ENCODE assay signal across 8 mouse cellular contexts in genomic region chr10:86730823-86731499, GRCm38 (mm10). TPM values are rescaled to one million over a fixed set of nuclear protein-coding genes. Genes with fewer than 3 reads are reported as not detected.
DNase-seq lines count a peak whose midpoint lies in the region; ATAC-seq and TF ChIP-seq lines count a peak whose summit lies in the region.

No protein-coding gene starts in this region.

- H3K9me3 ChIP-seq in forebrain, postnatal 0 days (ENCODE audit: low read length): no peaks in the 10 kb centered on the region
- H3K9me3 ChIP-seq in lung, embryonic 14.5 days (ENCODE audit: low read depth, low read length): no peaks in the 10 kb centered on the region

- H3K4me1 ChIP-seq in cerebellum, adult 2 months (ENCODE audit: control insufficient read depth, insufficient read depth, low read length): no peaks in the 10 kb centered on the region; the same call in 1 of the 2 replicates
- no peaks in the 10 kb centered on the region for H3K4me1 ChIP-seq in forebrain, postnatal 0 days (ENCODE audit: insufficient read depth)
- no peaks in the 10 kb centered on the region for H3K4me1 ChIP-seq in lung, embryonic 14.5 days (ENCODE audit: insufficient read depth)
- peaks cover 8% of the 10 kb centered on the region for H3K4me1 ChIP-seq in olfactory bulb, adult 2 months (ENCODE audit: control insufficient read depth, insufficient read depth, low read length)

- 7% methylated on average over 22 of the region's 22 CpGs for WGBS in cerebellum, adult 2 months
- WGBS in forebrain, postnatal 0 days: 9% methylated on average over 22 of the region's 22 CpGs
- WGBS in lung, embryonic 14.5 days: 7% methylated on average over 22 of the region's 22 CpGs
- WGBS in olfactory bulb, adult 2 months: 7% methylated on average over 22 of the region's 22 CpGs

- TF ChIP-seq CTCF in cerebellum, adult 2 months (IDR thresholded peaks at IDR 0.05; ENCODE audit: borderline replicate concordance, insufficient read depth, low read depth, low read length): peak; percentile 70
- peak; percentile 83 for TF ChIP-seq CTCF in forebrain, postnatal 0 days (IDR thresholded peaks at IDR 0.05; ENCODE audit: low read depth)
- peak; percentile 91 for TF ChIP-seq CTCF in layer of hippocampus, adult 2 months (conservative IDR thresholded peaks at IDR 0.05)
- peak; percentile 88 for TF ChIP-seq CTCF in lung, embryonic 14.5 days (IDR thresholded peaks at IDR 0.05; ENCODE audit: low read depth)
- TF ChIP-seq CTCF in olfactory bulb, adult 2 months (IDR thresholded peaks at IDR 0.05; ENCODE audit: insufficient read depth, low read depth, low read length): 0 out of 2 replicates have a peak, but pooled peaks have one; percentile 21

- peak; percentile 64 for ATAC-seq in forebrain, postnatal 0 days
- ATAC-seq in lung, embryonic 14.5 days (ENCODE audit: insufficient read depth): peak; percentile 42; the same call in 1 of the 2 replicates

- H3K9ac ChIP-seq in forebrain, postnatal 0 days: peak overlapping the region; percentile 45
- peak overlapping the region; percentile 48 for H3K9ac ChIP-seq in lung, embryonic 14.5 days

- no peaks in the 10 kb centered on the region for H3K27me3 ChIP-seq in cerebellum, adult 2 months (ENCODE audit: control insufficient read depth, insufficient read depth, low read length)
- H3K27me3 ChIP-seq in forebrain, postnatal 0 days (ENCODE audit: insufficient read depth, low read length): no peaks in the 10 kb centered on the region
- H3K27me3 ChIP-seq in lung, embryonic 14.5 days (ENCODE audit: insufficient read depth, low read length): no peaks in the 10 kb centered on the region

- no peak for TF ChIP-seq POLR2A in cerebellum, adult 2 months (IDR thresholded peaks at IDR 0.05; ENCODE audit: borderline replicate concordance, insufficient read depth, low read length)
- no peak for TF ChIP-seq POLR2A in olfactory bulb, adult 2 months (IDR thresholded peaks at IDR 0.05; ENCODE audit: insufficient read depth, low read depth, low read length)

- DNase-seq in MEL-GATA-1-ER (ENCODE audit: extremely low read depth, low read depth): peak; percentile 33
- peak; percentile 77 to 86 for DNase-seq in cerebellum, adult 2 months
- peak; percentile 87 for DNase-seq in forebrain, postnatal 0 days
- peak; percentile 89 for DNase-seq in heart, postnatal 4 days
- DNase-seq in layer of hippocampus, adult 2 months (ENCODE audit: low spot score in 2 of 2): peak; percentile 71 to 90
- peak; percentile 94 for DNase-seq in lung, embryonic 14.5 days
- DNase-seq in thymus, adult 18-20 months: peak; percentile 64 to 69

- no peaks in the 10 kb centered on the region for H3K36me3 ChIP-seq in forebrain, postnatal 0 days (ENCODE audit: insufficient read depth)
- no peaks in the 10 kb centered on the region for H3K36me3 ChIP-seq in lung, embryonic 14.5 days (ENCODE audit: insufficient read depth)

- no peak overlapping the region for H3K27ac ChIP-seq in cerebellum, adult 2 months (ENCODE audit: insufficient read depth, low read length)
- H3K27ac ChIP-seq in forebrain, postnatal 0 days (ENCODE audit: low read depth, low read length): no peak overlapping the region
- peak overlapping the region; percentile 70; the same call in 1 of the 2 replicates for H3K27ac ChIP-seq in layer of hippocampus, adult 2 months
- H3K27ac ChIP-seq in lung, embryonic 14.5 days (ENCODE audit: low read depth): no peak overlapping the region
- H3K27ac ChIP-seq in olfactory bulb, adult 2 months (ENCODE audit: insufficient read depth, low read depth, low read length): no peak overlapping the region

- H3K4me2 ChIP-seq in forebrain, postnatal 0 days (ENCODE audit: low read depth): peak overlapping the region; percentile 63
- H3K4me2 ChIP-seq in lung, embryonic 14.5 days: peak overlapping the region; percentile 59

- peak overlapping the region; percentile 71 for H3K4me3 ChIP-seq in cerebellum, adult 2 months (replicated peaks; ENCODE audit: insufficient read depth, low read depth, low read length)
- H3K4me3 ChIP-seq in forebrain, postnatal 0 days (ENCODE audit: low read depth, low read length): peak overlapping the region; percentile 46
- peak overlapping the region; percentile 60 for H3K4me3 ChIP-seq in layer of hippocampus, adult 2 months
- H3K4me3 ChIP-seq in lung, embryonic 14.5 days (ENCODE audit: low read depth, low read length): peak overlapping the region; percentile 34
- H3K4me3 ChIP-seq in olfactory bulb, adult 2 months (ENCODE audit: insufficient read depth, low read depth, low read length): peak overlapping the region; percentile 60

RNA-seq across cellular contexts. Expression of gene Ttc41, which starts 25.4 kb away (rescaled TPM):
- polyA plus RNA-seq in cerebellum, adult 2 months (2012; rRNA removed): 2.7 and 2.9 TPM in 2 replicates
- total RNA-seq in forebrain, postnatal 0 days (2014; rRNA removed): 0.92 and 1.6 TPM in 2 replicates
- polyA plus RNA-seq in forebrain, postnatal 0 days (2015; fragmentation: Nextera tagmentation; extraction: Ambion mirVana): 0.72 and 1.2 TPM in 2 replicates
- total RNA-seq in heart, postnatal 4 days (2021): 1 to 10 TPM; 1.6 to 1.7 TPM
- total RNA-seq in layer of hippocampus, adult 2 months (2021): 1 to 10 TPM; 1.3 to 1.5 TPM
- 1.3 and 2.0 TPM in 2 replicates for polyA plus RNA-seq in lung, embryonic 14.5 days (2014; fragmentation: Nextera tagmentation; extraction: Ambion mirVana)
- not detected in 2 replicates for polyA plus RNA-seq in olfactory bulb, adult 2 months (2012; ENCODE audit: insufficient read depth, insufficient read length, low replicate concordance, missing spikeins)

RNA-seq across cellular contexts. Expression of gene Hsp90b1, which starts 25.7 kb away (rescaled TPM):
- 189 and 192 TPM in 2 replicates for polyA plus RNA-seq in cerebellum, adult 2 months (2012; rRNA removed)
- 177 and 196 TPM in 2 replicates for total RNA-seq in forebrain, postnatal 0 days (2014; rRNA removed)
- polyA plus RNA-seq in forebrain, postnatal 0 days (2015; fragmentation: Nextera tagmentation; extraction: Ambion mirVana): 172 and 189 TPM in 2 replicates
- 100 to 1,000 TPM; 307 to 335 TPM for total RNA-seq in heart, postnatal 4 days (2021)
- 100 to 1,000 TPM; 306 to 337 TPM for total RNA-seq in layer of hippocampus, adult 2 months (2021)
- polyA plus RNA-seq in lung, embryonic 14.5 days (2014; fragmentation: Nextera tagmentation; extraction: Ambion mirVana): 592 and 645 TPM in 2 replicates
- 189 TPM in 1 of 2 replicates, not detected in the other for polyA plus RNA-seq in olfactory bulb, adult 2 months (2012; ENCODE audit: insufficient read depth, insufficient read length, low replicate concordance, missing spikeins)

RNA-seq across cellular contexts. Expression of gene Gm49358, which starts 32.8 kb away (rescaled TPM):
- polyA plus RNA-seq in cerebellum, adult 2 months (2012; rRNA removed): not detected in 2 replicates
- total RNA-seq in forebrain, postnatal 0 days (2014; rRNA removed): 8.1 and 14.7 TPM in 2 replicates
- not detected in 2 replicates for polyA plus RNA-seq in forebrain, postnatal 0 days (2015; fragmentation: Nextera tagmentation; extraction: Ambion mirVana)
- 10 to 100 TPM; 12.8 to 14.2 TPM for total RNA-seq in heart, postnatal 4 days (2021)
- total RNA-seq in layer of hippocampus, adult 2 months (2021): 10 to 100 TPM; 42.5 to 54.0 TPM
- 0.24 TPM in 1 of 2 replicates, not detected in the other for polyA plus RNA-seq in lung, embryonic 14.5 days (2014; fragmentation: Nextera tagmentation; extraction: Ambion mirVana)
- not detected in 2 replicates for polyA plus RNA-seq in olfactory bulb, adult 2 months (2012; ENCODE audit: insufficient read depth, insufficient read length, low replicate concordance, missing spikeins)

RNA-seq across cellular contexts. Expression of gene Nt5dc3, which starts 47.8 kb away (rescaled TPM):
- polyA plus RNA-seq in cerebellum, adult 2 months (2012; rRNA removed): 44.2 and 48.9 TPM in 2 replicates
- total RNA-seq in forebrain, postnatal 0 days (2014; rRNA removed): 30.2 and 42.2 TPM in 2 replicates
- 7.2 and 9.3 TPM in 2 replicates for polyA plus RNA-seq in forebrain, postnatal 0 days (2015; fragmentation: Nextera tagmentation; extraction: Ambion mirVana)
- 10 to 100 TPM; 35.0 to 35.1 TPM for total RNA-seq in heart, postnatal 4 days (2021)
- total RNA-seq in layer of hippocampus, adult 2 months (2021): 100 to 1,000 TPM; 126 to 148 TPM
- 1.5 and 1.9 TPM in 2 replicates for polyA plus RNA-seq in lung, embryonic 14.5 days (2014; fragmentation: Nextera tagmentation; extraction: Ambion mirVana)
- polyA plus RNA-seq in olfactory bulb, adult 2 months (2012; ENCODE audit: insufficient read depth, insufficient read length, low replicate concordance, missing spikeins): not detected in 2 replicates

Comparison
In these comparisons a context has a peak if more than half of its experiments do, and no peak if none do; other contexts are left out.
1. DNase-seq: peak in every context shown above with its lines; median percentile 94 in lung, embryonic 14.5 days; 89 in heart, postnatal 4 days; 87 in forebrain, postnatal 0 days; 82 in cerebellum, adult 2 months; 80 in layer of hippocampus, adult 2 months; 66 in thymus, adult 18-20 months; 33 in MEL-GATA-1-ER.
2. CTCF ChIP-seq: peak in every context shown above with its lines; median percentile 91 in layer of hippocampus, adult 2 months; 88 in lung, embryonic 14.5 days; 83 in forebrain, postnatal 0 days; 70 in cerebellum, adult 2 months; 21 in olfactory bulb, adult 2 months.